Mouse (Mus musculus) brain, embryonic 18.5 days (tissue): ENCODE results near the gene Sh3bp1.

Experiments used
- DNase-seq: peaks from one replicate; pipeline ENCODE4 v3.0.0-alpha.2; 2012; ENCODE audit warnings: low read depth, low spot score

Gene Sh3bp1

GRCm38 (mm10) chr15:78899740-78900584, at the start of gene Sh3bp1:
Gene Sh3bp1, plus strand, starts transcription at chr15:78899768.
- DNase-seq, result no peak

- DNase-seq, result no peak
These were observed 49.3 kb upstream of the Sh3bp1 start for GRCm38 (mm10) chr15:78850059-78850824.

- no peak for DNase-seq
These were observed 48.6 kb upstream of the Sh3bp1 start for GRCm38 (mm10) chr15:78850944-78851343.

GRCm38 (mm10) chr15:78851505-78852153, 47.9 kb upstream of the Sh3bp1 start:
- no peak for DNase-seq

GRCm38 (mm10) chr15:78855303-78855965, 44.1 kb upstream of the Sh3bp1 start, which contains the start of gene Lgals2:
Gene Lgals2, minus strand, starts transcription at chr15:78855529.
- no peak for DNase-seq

- no peak for DNase-seq
These were observed 42.6 kb upstream of the Sh3bp1 start for GRCm38 (mm10) chr15:78857009-78857408.

- DNase-seq, result no peak
These were observed 40.3 kb upstream of the Sh3bp1 start for GRCm38 (mm10) chr15:78859311-78859710.

GRCm38 (mm10) chr15:78859714-78860113, 39.9 kb upstream of the Sh3bp1 start:
- DNase-seq, result no peak

- no peak for DNase-seq
These were observed 37.3 kb upstream of the Sh3bp1 start for GRCm38 (mm10) chr15:78862280-78862679.

- no peak for DNase-seq
These were observed 36.4 kb upstream of the Sh3bp1 start for GRCm38 (mm10) chr15:78863154-78863553.

GRCm38 (mm10) chr15:78863852-78864253, 35.7 kb upstream of the Sh3bp1 start:
- no peak for DNase-seq

GRCm38 (mm10) chr15:78868398-78868797, 31.2 kb upstream of the Sh3bp1 start:
- no peak for DNase-seq

GRCm38 (mm10) chr15:78868826-78869233, 30.7 kb upstream of the Sh3bp1 start:
- DNase-seq, result no peak

- no peak for DNase-seq
These were observed 29.8 kb upstream of the Sh3bp1 start for GRCm38 (mm10) chr15:78869775-78870174.

GRCm38 (mm10) chr15:78872021-78872608, 27.5 kb upstream of the Sh3bp1 start:
- DNase-seq, result no peak

- DNase-seq, result no peak
These were observed 25.6 kb upstream of the Sh3bp1 start for GRCm38 (mm10) chr15:78873803-78874435.

- no peak for DNase-seq
These were observed 24.6 kb upstream of the Sh3bp1 start for GRCm38 (mm10) chr15:78874989-78875388.

GRCm38 (mm10) chr15:78875537-78875936, 24.0 kb upstream of the Sh3bp1 start:
- DNase-seq, result no peak

GRCm38 (mm10) chr15:78876258-78876696, 23.3 kb upstream of the Sh3bp1 start:
- DNase-seq, result no peak

- DNase-seq, result peak; percentile 95
These were observed 22.4 kb upstream of the Sh3bp1 start, which contains the start of gene Gga1 for GRCm38 (mm10) chr15:78876991-78877809. Gene Gga1, plus strand, starts transcription at chr15:78877190.
